Mouse (Mus musculus) A20 (cell line): ENCODE data around the gene Sipa1.
"Not testable (repeated sequence)": the region's sequence is repeated elsewhere in the genome, so short reads cannot be mapped to it uniquely, and the experiment has no call there.

Experiments used
- DNase-seq: peaks from one replicate; pipeline ENCODE4 v3.0.0-alpha.2; 2011; ENCODE audit warnings: low read depth, low spot score

Sipa1 gene

DNA sequence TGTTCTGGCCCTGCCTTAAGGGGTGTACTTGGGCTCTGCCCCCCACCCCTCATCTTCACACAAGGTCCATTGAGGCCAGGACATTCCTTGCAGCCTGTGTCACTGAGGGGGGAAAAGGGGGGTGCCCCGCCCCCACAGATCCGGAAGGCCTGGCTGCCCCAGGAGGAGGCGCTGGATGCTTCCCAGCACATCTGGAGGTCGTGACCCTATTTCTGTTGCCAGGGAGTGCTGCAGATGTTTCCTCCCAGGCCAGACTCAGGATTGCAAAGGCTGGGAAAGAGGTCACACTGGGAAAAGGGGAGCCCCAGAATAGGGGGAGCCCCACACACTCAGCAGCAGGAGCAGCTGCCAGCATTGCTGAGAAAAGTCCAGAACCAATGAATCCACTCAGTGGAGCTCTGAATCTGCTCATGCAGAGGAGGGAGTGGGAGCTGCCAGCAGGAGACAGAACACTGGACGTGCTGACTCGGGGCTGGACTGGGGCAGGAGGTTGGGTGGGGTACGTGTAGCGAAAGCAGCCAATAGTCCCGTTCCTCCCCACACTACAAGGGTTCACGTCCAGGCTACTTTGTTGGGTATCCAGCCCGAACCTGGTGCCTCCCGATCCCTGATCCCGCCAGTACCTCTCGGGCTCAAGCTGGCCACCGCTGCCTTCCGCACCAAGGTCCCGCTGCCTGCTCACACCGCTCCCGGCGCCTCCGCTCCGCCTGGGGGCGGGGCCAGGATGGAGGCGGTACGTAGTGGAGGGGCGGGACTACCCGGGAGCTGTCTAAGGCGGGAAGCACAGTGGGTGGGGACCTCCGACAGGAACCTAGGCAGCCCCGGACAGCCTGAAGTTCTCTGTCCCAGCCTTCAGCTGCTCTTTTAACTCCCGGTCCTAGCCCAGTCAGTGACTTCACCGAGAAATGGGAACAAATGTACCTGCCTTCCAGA lies at the start of gene Sipa1:
Gene Sipa1, minus strand, starts transcription at position 727 of the 933 bp plus-strand sequence.
- peak; percentile 93 for DNase-seq

DNA sequence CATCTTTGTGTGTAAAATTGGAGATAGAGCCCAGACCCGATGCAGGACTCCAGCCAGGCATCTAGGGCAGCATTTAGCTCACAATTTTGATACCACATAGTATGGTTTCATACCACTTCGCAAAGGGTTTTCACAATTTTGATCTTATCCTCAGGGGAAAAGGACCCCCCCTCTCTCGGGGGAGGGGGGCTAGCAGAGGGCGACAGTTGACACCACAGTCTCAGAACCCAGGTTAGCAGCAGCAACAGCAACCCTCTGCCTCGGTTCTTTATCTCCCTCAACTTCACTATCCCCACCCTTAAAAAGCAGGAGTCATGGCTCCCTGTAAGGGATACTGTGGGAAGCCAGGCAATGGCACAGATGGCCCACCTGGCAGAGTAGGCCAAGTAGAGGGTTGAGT lies 49.7 kb upstream of the Sipa1 start:
- DNase-seq, result no peak

DNA sequence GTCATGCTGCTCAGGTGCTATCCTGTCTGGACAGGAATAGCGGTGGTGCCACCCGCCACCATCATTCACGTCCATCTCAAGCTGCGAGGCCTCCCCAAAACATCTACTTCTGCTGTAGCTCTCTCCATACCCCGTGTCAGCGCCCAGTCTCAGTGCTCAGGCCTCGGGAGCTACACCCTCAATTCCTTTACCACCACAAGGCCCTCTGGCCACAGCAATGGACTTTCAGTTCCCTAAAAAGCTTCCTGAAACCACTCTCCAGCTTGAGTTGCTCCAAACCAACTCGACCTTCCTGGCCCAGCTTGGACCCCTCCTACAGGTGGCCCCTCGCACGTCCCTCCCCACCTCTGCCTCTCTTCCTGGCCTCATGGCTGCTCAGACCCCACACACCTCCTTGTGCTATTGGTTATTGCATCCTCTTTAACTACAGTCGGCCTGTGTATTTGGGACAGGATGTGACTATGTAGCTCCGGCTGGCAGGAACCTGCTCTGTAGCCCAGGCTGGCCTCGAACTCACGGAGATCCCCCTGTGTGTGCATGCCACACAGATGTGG lies 48.5 kb upstream of the Sipa1 start:
- peak; percentile 44 for DNase-seq

DNA sequence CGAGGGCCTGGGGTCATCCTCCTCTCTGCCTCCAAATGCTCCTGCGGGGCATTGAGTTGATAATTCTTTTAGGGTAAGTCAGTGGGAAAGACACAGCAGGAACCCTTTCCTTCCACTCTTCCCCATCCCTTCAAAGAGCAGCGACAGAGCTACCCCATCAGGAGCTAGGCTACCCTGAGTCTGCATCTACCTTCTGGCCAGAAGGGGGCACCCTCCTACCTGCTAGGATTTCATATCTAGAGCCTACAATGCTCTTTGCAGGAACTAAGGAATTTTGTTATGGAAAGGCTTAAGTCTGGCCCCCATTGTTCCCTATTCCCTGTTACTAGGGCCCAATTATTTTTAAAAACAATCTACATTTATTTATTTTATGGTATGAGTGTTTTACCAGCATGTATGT lies 47.7 kb upstream of the Sipa1 start:
- DNase-seq, result peak; percentile 65

DNA sequence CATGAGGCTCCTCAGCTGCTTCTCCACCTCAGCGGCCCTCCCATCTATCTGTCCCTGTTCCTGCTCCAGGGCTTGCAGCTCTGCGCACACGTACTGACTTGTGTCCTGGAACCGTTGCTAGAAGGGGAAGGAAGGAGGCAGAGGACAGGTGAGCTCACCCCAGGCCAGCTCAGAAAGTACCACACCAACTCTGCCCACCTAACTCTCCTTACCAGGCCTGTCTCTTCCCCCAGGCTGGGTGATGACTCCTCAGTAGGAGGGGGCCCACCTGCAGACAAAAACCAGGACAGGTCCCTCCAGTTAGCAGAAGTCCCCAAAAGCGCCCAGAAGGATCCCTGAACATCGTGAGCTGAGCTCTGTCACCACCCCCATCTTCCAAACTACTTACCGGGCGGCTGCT lies 47.1 kb upstream of the Sipa1 start:
- DNase-seq, result no peak

DNA sequence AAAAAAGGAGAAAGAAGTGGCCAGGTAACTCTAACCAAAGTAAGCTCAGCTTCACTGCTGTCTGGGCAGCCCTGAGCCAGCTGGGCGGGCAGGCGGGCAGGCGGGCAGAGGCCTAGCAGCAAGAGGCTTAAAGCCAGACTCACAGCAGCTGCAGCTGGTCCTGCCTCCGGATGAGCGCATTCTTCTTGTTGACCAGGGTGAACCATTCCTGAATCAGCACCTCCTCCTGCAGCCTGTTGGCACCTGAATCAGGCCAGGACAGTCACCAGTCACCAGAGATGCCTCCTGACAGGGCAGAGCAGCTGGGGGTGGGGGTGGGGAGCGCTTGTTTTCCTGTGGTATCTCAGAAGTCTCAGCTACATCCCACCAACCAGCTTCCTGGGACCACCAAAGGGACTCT lies 46.6 kb upstream of the Sipa1 start:
- DNase-seq, result no peak

DNA sequence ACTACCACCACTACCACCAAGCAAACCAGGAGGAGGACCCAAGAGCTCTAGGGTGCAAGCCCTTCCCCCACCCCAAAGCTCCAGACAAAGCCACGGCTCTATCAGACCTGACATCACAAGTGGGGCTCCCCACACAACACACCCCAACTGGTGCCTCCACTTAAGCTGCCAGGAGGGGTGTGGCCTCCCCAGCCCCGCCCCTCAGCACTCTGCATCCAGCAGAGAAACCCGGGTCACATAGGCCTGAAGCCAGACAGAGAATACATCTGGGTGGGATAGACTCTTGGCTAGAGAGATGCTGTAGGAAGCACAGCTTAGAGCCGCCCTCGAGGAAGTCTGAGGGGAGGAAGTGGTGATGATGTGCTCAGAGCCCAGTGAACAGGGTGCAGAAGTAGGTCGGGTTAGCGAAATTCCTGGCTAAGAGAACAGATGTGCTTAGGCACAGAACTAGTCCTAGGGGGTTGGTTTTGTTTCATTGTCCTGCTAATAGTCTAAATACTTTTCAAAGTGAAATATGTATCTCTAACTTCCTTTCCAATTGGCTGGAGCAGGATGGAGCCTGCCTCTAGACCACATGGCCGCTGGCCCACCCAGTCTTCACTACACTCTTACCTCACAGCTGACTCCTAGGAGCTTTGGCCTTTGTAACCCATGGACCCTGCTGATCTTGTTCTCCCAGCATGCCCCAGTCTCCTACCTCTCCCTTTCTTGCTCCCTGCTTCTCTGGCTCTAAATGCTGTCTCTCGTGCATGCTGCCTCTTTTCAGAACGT lies 41.5 kb upstream of the Sipa1 start:
- no peak for DNase-seq

DNA sequence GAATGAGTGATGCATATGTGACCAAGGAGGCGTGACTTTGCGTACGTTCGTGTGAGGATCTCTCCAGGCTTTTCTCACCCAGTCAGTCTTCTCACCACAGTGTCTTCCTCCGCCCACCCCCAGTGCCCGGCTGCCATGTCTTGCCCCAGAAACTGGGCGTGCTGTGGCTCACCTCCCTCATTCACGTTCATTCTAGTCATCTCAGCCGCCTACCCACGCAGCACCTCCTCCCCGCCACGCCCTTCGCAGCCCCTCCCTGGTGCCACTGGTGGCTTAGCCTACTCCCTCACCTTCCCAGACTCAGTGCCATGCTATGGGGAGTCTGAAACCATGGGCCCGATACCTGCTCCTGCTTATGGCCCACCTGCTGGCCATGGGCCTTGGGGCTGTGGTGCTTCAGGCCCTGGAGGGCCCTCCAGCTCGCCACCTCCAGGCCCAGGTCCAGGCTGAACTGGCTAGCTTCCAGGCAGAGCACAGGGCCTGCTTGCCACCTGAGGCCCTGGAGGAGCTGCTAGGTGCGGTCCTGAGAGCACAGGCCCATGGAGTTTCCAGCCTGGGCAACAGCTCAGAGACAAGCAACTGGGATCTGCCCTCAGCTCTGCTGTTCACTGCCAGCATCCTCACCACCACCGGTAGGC lies 40.8 kb upstream of the Sipa1 start, which contains the start of gene Kcnk7:
Gene Kcnk7, plus strand, starts transcription at position 205 of the 638 bp plus-strand sequence.
- DNase-seq, result no peak

DNA sequence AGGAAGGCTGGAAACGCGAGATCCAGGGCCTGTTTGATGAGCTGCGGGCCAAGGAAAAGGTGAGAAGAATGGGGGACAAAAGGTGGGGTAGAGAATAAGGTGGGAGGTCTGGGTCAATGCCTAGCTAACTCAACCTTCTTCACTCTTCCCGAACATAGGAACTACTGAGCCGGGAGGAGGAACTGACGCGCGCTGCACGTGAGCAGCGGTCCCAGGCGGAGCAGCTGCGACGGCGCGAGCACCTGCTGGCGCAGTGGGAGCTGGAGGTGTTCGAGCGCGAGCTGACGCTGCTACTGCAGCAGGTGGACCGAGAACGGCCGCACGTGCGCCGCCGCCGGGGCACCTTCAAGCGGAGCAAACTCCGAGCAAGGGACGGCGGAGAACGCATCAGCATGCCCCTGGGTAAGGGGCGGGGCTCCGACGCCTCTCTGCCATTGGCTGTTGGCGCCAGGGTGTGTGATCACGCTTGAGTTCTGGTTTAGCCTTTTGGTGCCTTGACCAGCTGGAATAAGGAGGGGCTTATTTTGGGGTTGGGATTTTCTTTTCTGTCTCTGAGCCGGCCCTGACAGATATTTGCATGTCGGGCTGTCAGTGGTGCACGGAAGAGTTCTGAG lies 32.4 kb upstream of the Sipa1 start:
- DNase-seq, result no peak

DNA sequence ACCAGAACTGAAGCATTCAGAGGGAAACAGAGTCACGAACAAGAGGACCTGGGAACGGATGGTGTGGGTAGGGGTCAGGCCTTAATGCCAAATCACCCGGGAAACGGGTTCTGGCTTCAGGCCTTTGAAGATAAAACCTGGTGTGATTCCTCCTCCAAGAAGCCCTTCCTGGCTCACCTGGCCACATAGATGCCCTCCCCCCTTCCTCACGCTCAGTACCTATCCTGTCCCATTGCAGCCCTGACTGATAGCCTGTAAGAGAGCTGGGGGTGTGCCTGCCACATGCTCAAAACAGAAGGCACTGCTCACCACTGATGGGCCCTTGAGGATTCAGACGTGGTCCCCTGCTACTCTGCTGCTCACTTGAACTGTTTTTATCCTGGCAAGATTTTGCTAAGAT lies 30.3 kb upstream of the Sipa1 start:
- no peak for DNase-seq

DNA sequence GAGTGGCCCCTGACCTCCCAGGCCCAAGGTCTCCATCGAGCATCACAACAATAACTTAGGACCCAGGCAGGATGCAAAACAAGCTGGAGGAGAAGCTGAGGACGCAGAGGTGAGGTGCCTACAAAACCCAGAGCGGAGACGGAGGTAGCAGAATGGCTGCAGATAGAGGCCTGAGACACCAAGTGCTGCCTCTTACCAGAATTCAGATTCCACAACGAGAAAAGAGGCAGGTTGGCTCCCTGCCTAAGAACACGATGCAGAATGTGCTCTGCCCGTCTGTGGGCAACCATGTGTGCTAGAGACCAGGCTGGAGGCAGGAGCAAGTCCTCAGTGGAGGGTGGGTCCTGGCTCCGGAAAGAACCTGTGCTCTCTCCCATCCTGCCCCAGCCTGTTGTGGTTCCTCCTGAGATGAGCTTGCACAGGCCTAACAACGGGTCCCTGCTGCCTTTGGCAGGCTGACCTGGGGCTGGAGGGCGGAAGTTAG lies 29.4 kb upstream of the Sipa1 start:
- no peak for DNase-seq

DNA sequence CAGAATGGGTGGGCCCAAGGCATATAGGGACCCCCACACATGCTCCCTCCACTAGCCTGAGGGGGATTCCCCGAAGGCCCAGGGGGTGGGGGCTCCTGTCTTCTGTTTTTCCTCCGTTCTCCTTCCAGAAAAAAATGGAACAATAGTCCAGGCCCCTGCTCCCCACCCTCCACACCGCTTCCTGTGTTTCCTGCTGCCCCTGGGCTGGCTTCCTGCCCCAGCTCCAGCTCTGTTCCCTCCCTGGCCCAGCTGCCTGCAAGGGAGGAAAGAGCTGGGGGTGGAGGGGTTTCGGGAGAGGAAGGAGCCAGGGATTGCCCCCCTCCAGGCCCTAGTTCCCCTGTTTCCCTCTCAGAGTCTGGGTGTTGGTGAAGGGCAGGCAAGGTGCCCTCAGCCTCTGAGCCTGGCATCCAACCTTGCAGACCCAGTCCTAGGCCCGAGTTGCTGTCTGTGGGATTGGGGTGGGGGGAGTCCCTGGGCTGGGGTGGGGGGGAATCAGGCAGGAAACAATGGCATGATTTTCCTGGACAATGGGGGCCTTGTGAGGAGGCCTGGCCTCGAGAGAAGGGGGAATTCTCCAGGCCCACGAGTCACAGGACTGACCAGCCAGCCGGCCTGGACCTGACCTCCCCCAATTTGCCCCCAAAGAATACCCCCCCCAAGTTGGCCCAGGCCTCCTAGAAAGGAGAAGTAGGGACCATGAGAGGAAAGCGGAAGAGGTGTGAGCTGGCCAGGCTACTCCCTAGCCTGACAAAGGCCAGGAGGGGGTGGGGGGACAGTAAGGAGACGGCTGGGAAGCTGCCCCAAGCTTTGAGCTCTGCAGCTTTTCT lies 28.8 kb upstream of the Sipa1 start:
- no peak for DNase-seq

DNA sequence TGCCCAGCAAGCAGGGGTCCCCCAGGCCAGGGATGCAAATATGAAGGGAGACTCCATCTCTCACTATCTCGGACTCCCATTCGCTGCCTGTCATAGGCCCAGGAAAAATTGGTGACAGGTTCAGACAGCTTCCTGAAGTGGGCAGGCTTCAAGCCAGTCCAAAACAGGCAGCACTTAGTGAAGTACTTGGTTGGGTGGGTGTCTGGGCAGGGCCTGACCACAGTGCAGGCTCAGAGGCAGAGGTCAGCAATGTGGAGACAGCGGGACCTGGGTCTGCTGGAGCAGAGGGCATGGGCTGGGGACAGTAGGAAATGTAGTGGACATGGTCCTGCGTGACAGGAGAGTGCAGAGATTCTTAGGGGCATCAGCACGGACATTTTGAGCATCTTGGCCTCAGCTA lies 28.1 kb upstream of the Sipa1 start:
- DNase-seq, result no peak

DNA sequence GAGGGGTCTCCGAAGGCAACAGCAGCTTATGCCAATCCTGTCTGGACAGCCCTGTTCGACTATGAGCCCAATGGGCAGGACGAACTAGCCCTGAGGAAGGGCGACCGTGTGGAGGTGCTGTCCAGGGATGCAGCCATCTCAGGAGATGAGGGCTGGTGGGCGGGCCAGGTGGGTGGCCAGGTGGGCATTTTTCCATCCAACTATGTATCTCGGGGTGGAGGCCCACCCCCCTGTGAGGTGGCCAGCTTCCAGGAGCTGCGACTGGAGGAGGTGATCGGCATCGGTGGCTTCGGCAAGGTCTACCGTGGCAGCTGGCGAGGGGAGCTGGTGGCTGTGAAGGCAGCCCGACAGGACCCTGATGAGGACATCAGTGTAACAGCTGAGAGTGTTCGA lies 26.8 kb upstream of the Sipa1 start:
- DNase-seq, result no peak

DNA sequence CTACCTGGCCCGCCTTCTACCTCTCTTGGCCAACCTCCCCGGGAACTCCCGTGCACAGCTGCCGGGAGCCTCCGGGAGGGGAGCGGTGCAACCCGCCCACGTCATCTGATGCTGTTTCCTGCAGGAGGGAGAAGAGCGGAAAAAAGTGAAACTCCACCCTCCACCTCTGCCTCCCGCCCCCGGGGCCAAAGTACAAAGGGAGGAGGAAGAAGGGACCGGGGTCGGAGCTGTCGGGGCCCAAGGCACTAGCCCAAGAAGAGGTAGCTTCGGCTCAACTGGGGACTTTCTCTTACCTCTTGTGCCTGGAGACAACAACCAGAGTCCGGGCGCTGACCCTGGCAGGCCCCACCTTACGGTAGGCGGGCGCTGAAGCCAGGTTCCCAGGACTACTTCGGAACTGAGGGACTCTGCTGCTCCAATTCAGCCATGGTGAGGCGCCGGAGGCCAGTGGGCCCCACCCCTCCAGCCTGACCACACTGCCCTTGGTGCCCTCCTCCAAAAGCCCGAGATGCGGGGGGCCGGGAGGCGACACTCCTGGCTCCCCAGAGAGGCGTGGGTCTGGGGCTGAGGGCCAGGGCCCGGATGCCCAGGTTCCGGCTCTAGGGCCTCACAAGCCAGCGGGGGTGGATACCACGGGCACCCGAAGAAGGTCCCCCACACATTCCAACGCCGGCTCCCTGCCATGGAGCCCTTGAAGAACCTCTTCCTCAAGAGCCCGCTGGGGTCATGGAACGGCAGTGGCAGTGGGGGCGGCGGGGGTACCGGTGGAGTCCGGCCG lies 26.2 kb upstream of the Sipa1 start:
- peak; percentile 91 for DNase-seq

DNA sequence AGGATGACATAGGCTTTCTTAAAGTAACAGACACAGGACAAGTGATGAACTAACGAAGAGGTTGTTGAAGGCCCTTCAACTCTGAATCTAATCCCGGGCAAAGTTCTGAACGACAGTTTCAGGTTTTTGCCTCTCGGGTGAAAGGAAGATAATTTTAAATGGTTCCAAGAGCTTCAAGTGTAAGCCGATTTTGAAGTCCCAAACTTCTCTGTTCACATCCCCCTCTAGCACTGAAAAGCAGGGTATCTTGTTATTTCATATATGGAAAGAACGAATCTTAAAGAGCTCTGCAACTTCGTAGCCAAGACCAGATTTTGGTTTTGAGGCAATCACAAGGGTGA lies 25.6 kb upstream of the Sipa1 start:
- DNase-seq, result no peak

DNA sequence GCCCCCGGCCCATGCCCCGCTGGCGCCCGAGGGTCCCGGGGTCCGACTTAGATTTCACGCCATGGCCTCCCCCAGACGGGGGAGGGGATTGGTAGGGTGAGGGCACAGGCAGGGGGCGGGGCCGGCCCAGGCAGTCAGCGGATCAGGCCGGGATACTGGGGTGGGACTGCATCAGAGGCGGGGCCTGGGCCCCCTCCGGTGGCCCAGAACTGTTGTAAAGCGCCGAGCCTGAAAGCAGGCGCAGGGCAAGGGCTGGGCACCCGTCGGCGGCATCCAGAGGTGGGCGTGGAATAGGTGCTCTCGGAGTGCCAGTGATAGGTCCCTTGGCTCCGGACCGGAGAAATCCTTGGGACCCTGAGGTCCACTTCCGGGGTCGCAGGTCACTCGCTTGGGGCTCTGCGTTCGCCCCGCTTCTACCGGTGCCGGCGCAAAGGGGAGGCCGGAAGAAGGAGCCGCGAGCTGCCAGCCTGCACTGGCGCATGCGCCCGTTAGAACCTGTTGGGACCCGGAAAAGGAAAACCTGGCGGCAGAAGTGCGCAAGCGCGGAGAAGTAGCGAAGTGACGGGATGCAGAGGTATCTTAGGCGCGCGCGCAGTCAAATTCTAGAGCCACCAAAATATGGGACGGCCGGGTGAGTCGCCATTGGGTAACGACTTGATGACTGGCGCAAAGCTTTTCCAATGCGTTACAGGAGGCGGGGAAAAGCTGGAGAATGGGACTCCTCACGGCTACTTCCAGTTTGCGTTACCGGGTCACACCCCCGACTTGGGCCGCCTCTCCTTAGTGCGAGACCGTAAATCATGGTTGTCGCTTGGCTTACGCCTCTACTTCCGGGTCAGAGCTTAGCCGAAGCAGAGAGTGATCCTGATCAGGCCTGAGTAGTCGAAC lies 24.9 kb upstream of the Sipa1 start, which contains the start of the genes Map3k11 and Pcnx3:
Gene Map3k11, plus strand, starts transcription at position 543 of the 888 bp plus-strand sequence.
Gene Pcnx3, minus strand, starts transcription at position 709 of the 888 bp plus-strand sequence.
- peak; percentile 99 for DNase-seq

DNA sequence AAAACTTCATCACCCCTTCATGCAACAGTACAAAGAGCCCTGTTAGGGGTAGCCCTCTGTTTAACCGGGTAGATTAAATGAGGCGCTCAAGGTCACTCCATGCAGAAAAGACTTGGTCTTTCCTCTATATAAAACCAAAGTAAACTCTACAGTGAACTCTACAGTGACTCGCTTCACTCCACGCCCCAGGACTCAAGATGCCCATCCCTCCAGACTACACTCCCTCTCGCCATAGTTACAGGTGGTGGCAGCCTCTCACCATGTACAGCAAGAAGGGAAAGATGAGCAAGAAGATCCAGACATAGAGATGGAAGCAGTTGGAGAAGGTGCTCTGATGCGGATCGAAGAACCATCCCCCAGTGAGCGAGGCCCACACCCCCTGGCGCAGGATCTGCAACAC lies 24.2 kb upstream of the Sipa1 start:
- peak; percentile 40 for DNase-seq

DNA sequence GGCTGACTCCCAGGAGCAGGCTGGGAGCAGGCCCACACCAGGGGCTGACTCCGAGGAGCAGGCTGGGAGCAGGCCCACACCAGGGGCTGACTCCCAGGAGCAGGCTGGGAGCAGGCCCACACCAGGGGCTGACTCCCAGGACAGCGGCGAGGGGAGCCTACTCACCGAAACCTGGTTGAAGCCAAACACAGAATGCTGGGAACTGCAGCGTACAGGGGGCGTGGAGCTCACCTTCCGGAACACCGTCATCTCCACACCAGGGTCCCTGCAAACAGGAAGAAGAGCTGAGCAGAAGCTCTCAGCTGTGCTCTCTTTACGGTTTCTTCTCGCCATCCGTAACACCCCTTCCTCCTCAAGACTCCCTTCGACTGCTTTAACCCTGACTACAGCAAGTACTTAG lies 23.4 kb upstream of the Sipa1 start:
- not testable (repeated sequence) for DNase-seq
